Mouse (Mus musculus) liver, postnatal 0 days (tissue): ENCODE data around the gene Exoc7. TPM values are rescaled to one million over a fixed set of nuclear protein-coding genes. Genes with fewer than 3 reads are reported as not detected.
A peak's percentile ranks its signal among the peaks of the same experiment; 100 is the strongest.

Source experiments
- ATAC-seq: fragments of 200-750 bp; cut with Nextera tagmentation; 2 replicates; pipeline ENCODE4 v1.8.0; 2017; ENCODE audit warnings: mild to moderate bottlenecking, moderate library complexity
- DNase-seq: peaks from one replicate; pipeline ENCODE4 v3.0.0-alpha.2; 2016
- H3K27ac ChIP-seq: fragments of 300-500 bp; sonication (generic); 2 replicates; pipeline ENCODE4 v1.5.1; 2014; ENCODE audit warnings: antibody characterized with exemption, moderate library complexity, mild to moderate bottlenecking, low read depth
- H3K27me3 ChIP-seq: fragments of 300-500 bp; sonication (generic); 2 replicates; pipeline ENCODE4 v1.6.1; 2014; ENCODE audit warnings: low read length, control low read depth, mixed read lengths; ENCODE audit not compliant: insufficient read depth
- H3K36me3 ChIP-seq: fragments of 300-500 bp; sonication (generic); replicated peaks from 2 replicates; pipeline ENCODE4 v1.6.1; 2014; ENCODE audit warnings: mild to moderate bottlenecking, control low read depth, low read length, moderate library complexity, mixed read lengths; ENCODE audit not compliant: insufficient read depth
- H3K4me1 ChIP-seq: fragments of 300-500 bp; sonication (generic); 2 replicates; pipeline ENCODE4 v1.6.1; 2014; ENCODE audit warnings: antibody characterized with exemption, mild to moderate bottlenecking, control low read depth; ENCODE audit not compliant: insufficient read depth
- H3K4me2 ChIP-seq: fragments of 300-500 bp; sonication (generic); 2 replicates; pipeline ENCODE4 v1.6.1; 2014; ENCODE audit warnings: low read depth, mild to moderate bottlenecking, low read length, moderate library complexity, mixed read lengths
- H3K4me3 ChIP-seq: fragments of 300-500 bp; sonication (generic); 2 replicates; pipeline ENCODE4 v1.5.1; 2014; ENCODE audit warnings: low read depth, low read length
- H3K9ac ChIP-seq: fragments of 300-500 bp; sonication (generic); replicated peaks from 2 replicates; pipeline ENCODE4 v1.6.1; 2014; ENCODE audit warnings: mild to moderate bottlenecking, moderate library complexity
- H3K9me3 ChIP-seq: fragments of 300-500 bp; sonication (generic); 2 replicates; pipeline ENCODE4 v1.6.1; 2016; ENCODE audit warnings: mild to moderate bottlenecking, control low read depth, low read length, mixed read lengths
- CTCF ChIP-seq: sonication (generic); IDR thresholded peaks from 2 replicates; pipeline ENCODE4 v1.5.1; 2016; ENCODE audit warnings: antibody characterized with exemption, low read depth
- EP300 ChIP-seq: IDR thresholded peaks from 2 replicates; pipeline ENCODE4 v1.6.1; 2016; ENCODE audit warnings: antibody characterized with exemption, low read depth, mild to moderate bottlenecking
- whole genome bisulfite sequencing: fragments of 180-500 bp; shearing (Covaris S2); extraction: QIAGEN DNeasy Blood & Tissue Kit; methylation state at CpG from one replicate; pipeline ENCODE4 v1.1.7; 2014; ENCODE audit not compliant: insufficient replicate concordance; 5-methylcytosine and 5-hydroxymethylcytosine counted together
- polyA plus RNA-seq: library from polyadenylated mRNA; unstranded; fragments of >200 nt; fragmentation: Nextera tagmentation; extraction: Ambion mirVana; gene quantifications from 2 replicates; pipeline ENCODE4 v1.2.1, GENCODE M21; 2015

Exoc7 gene
- polyA plus RNA-seq, 1 experiment from 2014 or later: 18.1 TPM

- peak; percentile 15; the same call in 1 of the 2 replicates for TF ChIP-seq CTCF
- TF ChIP-seq EP300: no peak
- H3K27ac ChIP-seq: peak within 1 kb of the TSS; percentile 81
- peak within 1 kb of the TSS; percentile 96 for H3K4me2 ChIP-seq
These were observed 32.9 kb downstream of the Exoc7 start, which contains the start of gene Srp68 for GRCm38 (mm10) chr11:116274045-116274666. Gene Srp68, minus strand, starts transcription at chr11:116274217.

GRCm38 (mm10) chr11:116273469-116274044 lies 33.5 kb downstream of the Exoc7 start:
- H3K9me3 ChIP-seq: no peaks in the 10 kb centered on the region
- ATAC-seq: peak; percentile 59
- H3K27ac ChIP-seq: peak overlapping the region; percentile 81
- peak overlapping the region; percentile 92 for H3K9ac ChIP-seq
- H3K36me3 ChIP-seq: peaks cover 16% of the 10 kb centered on the region
- H3K4me1 ChIP-seq: peaks cover 15% of the 10 kb centered on the region
- under 1% methylated on average over 39 of the region's 39 CpGs for WGBS
- peak overlapping the region; percentile 96 for H3K4me2 ChIP-seq
- no peak for DNase-seq
- TF ChIP-seq EP300 (no peak), CTCF (no peak)
- peak overlapping the region; percentile 97 for H3K4me3 ChIP-seq
- H3K27me3 ChIP-seq: no peaks in the 10 kb centered on the region

More at GRCm38 (mm10) chr11:116274045-116274666, 32.9 kb downstream of the Exoc7 start, which contains the start of gene Srp68:
- Histone ChIP-seq H3K36me3 (peaks cover 11% of the 10 kb centered on the region), H3K27me3 (no peaks in the 10 kb centered on the region), H3K9me3 (no peaks in the 10 kb centered on the region), H3K4me3 (peak within 1 kb of the TSS; percentile 97), H3K4me1 (peaks cover 15% of the 10 kb centered on the region), H3K9ac (peak within 1 kb of the TSS; percentile 92)
- whole genome bisulfite sequencing: 2% methylated on average over 32 of the region's 32 CpGs
- DNase-seq: peak; percentile 91
- peak; percentile 98 for ATAC-seq

- H3K4me1 ChIP-seq: peaks cover 15% of the 10 kb centered on the region
- peak overlapping the region; percentile 96 for H3K4me2 ChIP-seq
- peaks cover 23% of the 10 kb centered on the region for H3K36me3 ChIP-seq
- H3K9me3 ChIP-seq: no peaks in the 10 kb centered on the region
- no peak overlapping the region; the same call in 1 of the 2 replicates for H3K27ac ChIP-seq
- no peak for ATAC-seq
- peak; percentile 14 for DNase-seq
- H3K4me3 ChIP-seq: peak overlapping the region; percentile 97
- no peaks in the 10 kb centered on the region for H3K27me3 ChIP-seq
- no peak for TF ChIP-seq CTCF
- TF ChIP-seq EP300: no peak
- WGBS: 17% methylated on average over 12 of the region's 12 CpGs
- H3K9ac ChIP-seq: peak overlapping the region; percentile 92
These were observed 34.2 kb downstream of the Exoc7 start for GRCm38 (mm10) chr11:116272589-116273468.

GRCm38 (mm10) chr11:116269560-116269959 lies 37.5 kb downstream of the Exoc7 start:
- Histone ChIP-seq H3K9ac (no peak overlapping the region), H3K4me2 (no peak overlapping the region), H3K27me3 (no peaks in the 10 kb centered on the region), H3K27ac (no peak overlapping the region), H3K4me1 (peaks cover 19% of the 10 kb centered on the region), H3K9me3 (no peaks in the 10 kb centered on the region), H3K36me3 (peaks cover 51% of the 10 kb centered on the region), H3K4me3 (no peak overlapping the region)
- 94% methylated on average over 8 of the region's 8 CpGs for WGBS
- TF ChIP-seq CTCF (no peak), EP300 (no peak)
- no peak for ATAC-seq
- no peak for DNase-seq

- peaks cover 63% of the 10 kb centered on the region for H3K36me3 ChIP-seq
These were observed 38.7 kb downstream of the Exoc7 start for GRCm38 (mm10) chr11:116268313-116268712.

GRCm38 (mm10) chr11:116267637-116268036 lies 39.4 kb downstream of the Exoc7 start:
- ATAC-seq (no peak), DNase-seq (no peak)
- WGBS: 82% methylated on average over 8 of the region's 8 CpGs
- Histone ChIP-seq H3K9ac (no peak overlapping the region), H3K9me3 (no peaks in the 10 kb centered on the region), H3K36me3 (peaks cover 70% of the 10 kb centered on the region), H3K27ac (no peak overlapping the region), H3K4me3 (no peak overlapping the region), H3K27me3 (no peaks in the 10 kb centered on the region), H3K4me2 (no peak overlapping the region), H3K4me1 (peaks cover 10% of the 10 kb centered on the region)
- no peak for TF ChIP-seq EP300
- TF ChIP-seq CTCF: peak; percentile 42

More at GRCm38 (mm10) chr11:116268313-116268712, 38.7 kb downstream of the Exoc7 start:
- no peaks in the 10 kb centered on the region for H3K27me3 ChIP-seq
- H3K4me1 ChIP-seq: peaks cover 15% of the 10 kb centered on the region
- H3K4me3 ChIP-seq: no peak overlapping the region
- H3K4me2 ChIP-seq: no peak overlapping the region
- 91% methylated on average over 6 of the region's 6 CpGs for WGBS
- H3K9ac ChIP-seq: no peak overlapping the region
- DNase-seq (no peak), ATAC-seq (no peak)
- no peak overlapping the region for H3K27ac ChIP-seq
- TF ChIP-seq CTCF (no peak), EP300 (no peak)
- no peaks in the 10 kb centered on the region for H3K9me3 ChIP-seq
